Mouse (Mus musculus) C3H10T1/2 (cell line): ENCODE results near the gene Vmn1r42. TPM values are rescaled to one million over a fixed set of nuclear protein-coding genes. Genes with fewer than 3 reads are reported as not detected.

Experiments
- polyA plus RNA-seq, 2 experiments: library from polyadenylated mRNA; unstranded; fragments of >200 nt; fragmentation: generic; extraction: Trizol; gene quantifications; one replicate each; pipeline ENCODE4 v1.2.1; 2012; ENCODE audit warnings: missing spikeins in 2 of 2

The Vmn1r42 gene
- polyA plus RNA-seq = not detected

DNA sequence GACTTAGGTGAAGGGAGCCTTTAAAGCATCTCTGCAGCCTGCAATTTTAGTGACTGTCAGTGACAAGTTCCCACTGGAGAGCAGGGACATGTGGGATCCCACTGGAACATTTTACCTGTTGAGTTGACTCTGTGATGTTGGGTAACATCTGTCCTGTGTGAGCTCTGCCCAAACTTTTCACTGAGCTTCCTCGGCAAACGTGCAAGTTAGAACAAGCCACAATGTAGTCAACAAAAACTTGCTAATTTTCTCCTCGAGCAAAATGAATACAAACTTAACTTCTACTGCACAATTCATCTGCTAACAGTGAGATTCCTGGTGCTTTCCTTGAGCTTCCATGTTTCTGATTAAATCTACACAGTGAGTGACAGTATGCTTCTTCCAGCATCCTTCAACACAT, at the start of gene Vmn1r42, which contains the start of gene Vmn1r43:
Gene Vmn1r42 (minus strand): TSS at position 101 of the 400 bp plus-strand sequence.
Gene Vmn1r43 (minus strand): TSS at position 101 of the 400 bp plus-strand sequence.

GRCm38 (mm10) chr6:89883360-89883759, 7.1 kb upstream of the Vmn1r42 start, which contains the start of gene Vmn1r44:
Gene Vmn1r44 (plus strand): TSS chr6:89883660.

Other genes starting within 250 kb of the Vmn1r42 start
- gene Txnrd3, start 232.4 kb downstream of the Vmn1r42 start, polyA plus RNA-seq = 1 to 10 TPM; 3.2 to 5.9 TPM
- not detected for gene Vmn1r40, start 168.9 kb downstream of the Vmn1r42 start, polyA plus RNA-seq
- gene Vmn1r41, start 135.6 kb downstream of the Vmn1r42 start, polyA plus RNA-seq = not detected
- under 1 TPM; 0.04 TPM for gene Vmn1r43, start within 50 bp of the Vmn1r42 start, polyA plus RNA-seq
- not detected for gene Vmn1r44, start 7.2 kb upstream of the Vmn1r42 start, polyA plus RNA-seq
- not detected for gene Vmn1r45, start 64.2 kb upstream of the Vmn1r42 start, polyA plus RNA-seq
- not detected for gene Vmn1r46, start 92.9 kb upstream of the Vmn1r42 start, polyA plus RNA-seq
- gene Vmn1r47, start 139.7 kb upstream of the Vmn1r42 start, polyA plus RNA-seq = not detected
- gene Vmn1r48, start 160.4 kb upstream of the Vmn1r42 start, polyA plus RNA-seq = not detected
- gene Vmn1r49, start 202.1 kb upstream of the Vmn1r42 start, polyA plus RNA-seq = not detected
- gene Vmn1r50, start 225.0 kb upstream of the Vmn1r42 start, polyA plus RNA-seq = not detected
- gene Vmn1r51, start 246.2 kb upstream of the Vmn1r42 start, polyA plus RNA-seq = not detected